Mouse (Mus musculus): Measurements from ENCODE around the gene Olfr1204.

Gene Olfr1204

DNA sequence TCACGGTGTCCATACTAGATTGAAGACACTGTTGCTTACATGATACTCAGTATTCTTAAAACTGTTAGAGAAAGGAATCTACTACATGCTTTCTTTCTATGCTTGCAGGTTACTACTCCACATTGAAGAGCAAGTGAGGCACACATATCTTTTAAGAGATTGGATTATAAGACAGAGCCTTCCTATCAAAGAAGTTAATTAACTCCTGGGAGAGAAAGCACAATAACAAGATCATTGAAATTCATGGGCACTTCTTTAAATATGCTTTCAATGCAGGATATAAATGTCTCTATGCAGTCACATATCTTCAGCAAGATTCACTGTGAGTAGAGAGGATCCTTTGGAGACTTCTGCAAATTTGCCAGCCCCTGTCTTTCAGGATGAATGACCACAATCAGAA is at the start of gene Olfr1204:
Gene Olfr1204, plus strand, starts transcription at position 301 of the 400 bp plus-strand sequence.
- no peak for DNase-seq

DNA sequence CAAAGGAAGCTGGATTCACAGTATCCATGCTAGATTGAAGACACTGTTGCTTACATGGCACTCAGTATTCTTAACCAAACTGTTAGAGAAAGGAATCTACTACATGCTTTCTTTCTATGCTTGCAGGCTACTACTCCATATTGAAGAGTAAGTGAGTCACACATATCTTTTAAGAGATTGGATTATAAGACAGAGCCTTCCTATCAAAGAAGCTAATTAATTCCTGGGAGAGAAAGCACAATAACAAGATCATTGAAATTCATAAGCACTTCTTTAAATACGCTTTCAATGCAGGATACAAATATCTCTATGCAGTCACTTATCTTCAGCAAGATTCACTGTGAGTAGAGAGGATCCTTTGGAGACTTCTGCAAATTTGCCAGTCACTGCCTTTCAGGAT is 34.9 kb upstream of the Olfr1204 start, which contains the start of gene Olfr1202:
Gene Olfr1202, plus strand, starts transcription at position 301 of the 400 bp plus-strand sequence.
- DNase-seq, result no peak

DNA sequence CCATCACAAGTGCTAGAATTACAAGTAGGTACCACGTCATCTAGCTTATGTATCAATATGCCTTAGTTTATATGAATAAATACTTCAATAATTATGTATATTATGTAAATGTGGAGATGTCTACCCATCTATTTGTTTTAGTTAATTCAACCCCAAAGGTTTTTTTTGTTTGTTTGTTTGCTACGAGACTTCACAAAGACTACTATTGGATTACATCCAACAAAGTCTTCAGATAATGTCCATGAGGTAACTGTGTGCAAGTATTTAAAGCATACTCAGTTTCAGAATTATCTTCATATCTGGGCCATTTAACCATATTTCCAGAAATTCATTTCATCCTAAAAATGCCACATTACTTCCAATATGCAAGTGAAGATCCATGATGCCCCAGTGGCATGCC is 19.7 kb upstream of the Olfr1204 start, which contains the start of gene Olfr1205:
Gene Olfr1205, plus strand, starts transcription at position 301 of the 400 bp plus-strand sequence.
- no peak for DNase-seq

- DNase-seq, result no peak
Observed at GRCm38 (mm10) chr2:88838477-88838876, 10.6 kb upstream of the Olfr1204 start.

DNA sequence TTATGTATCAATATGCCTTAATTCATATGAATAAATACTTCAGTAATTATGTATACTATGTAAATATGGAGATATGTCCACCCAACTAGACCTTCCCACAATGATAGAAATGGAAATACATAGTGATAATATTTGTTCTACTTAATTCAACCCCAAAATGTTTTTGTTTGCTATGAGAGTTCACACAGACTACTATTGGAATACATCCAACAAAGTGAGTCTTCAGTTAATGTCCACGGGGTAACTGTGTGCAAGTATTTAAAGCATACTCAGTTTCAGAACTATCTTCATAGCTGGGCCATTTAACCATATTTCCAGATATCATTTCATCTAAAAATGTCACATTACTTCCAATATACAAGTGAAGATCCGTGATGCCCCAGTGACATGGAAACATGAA is 13.8 kb downstream of the Olfr1204 start, which contains the start of gene Olfr1206:
Gene Olfr1206, plus strand, starts transcription at position 301 of the 400 bp plus-strand sequence.
- DNase-seq, result no peak

DNA sequence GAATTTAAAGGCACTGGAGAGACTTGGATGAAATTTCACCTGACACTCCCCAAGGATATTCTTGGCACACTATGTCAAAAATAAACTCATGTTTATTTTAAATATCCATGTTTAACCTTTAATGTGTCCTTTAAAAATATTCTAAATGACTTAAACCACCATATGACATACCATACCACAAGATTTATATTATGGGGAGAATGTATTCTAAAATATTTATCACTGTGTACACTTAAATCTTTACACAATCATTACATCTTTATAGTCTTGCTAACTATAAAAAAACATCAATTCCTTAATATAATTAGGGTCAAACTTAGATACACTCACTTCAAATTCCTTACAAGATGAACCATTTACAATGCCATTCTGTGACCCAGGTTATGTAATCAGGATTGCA is 53.1 kb downstream of the Olfr1204 start, which contains the start of gene Olfr1208:
Gene Olfr1208, minus strand, starts transcription at position 101 of the 400 bp plus-strand sequence.
- no peak for DNase-seq

All from B cell, adult 2 months (primary cell).